Mouse (Mus musculus): ENCODE measurements around the gene Ssbp4.

GRCm38 (mm10) chr8:70622220-70622619, 13.5 kb upstream of the Ssbp4 start:
- TF ChIP-seq POLR2A (IDR thresholded peaks at IDR 0.05; ENCODE audit: control insufficient read depth, extremely low read depth, insufficient read depth, low read length, poor library complexity) (no peak), CTCF (IDR thresholded peaks at IDR 0.05; ENCODE audit: borderline replicate concordance, control insufficient read depth, extremely low read depth, insufficient read depth, low read length, poor library complexity) (no peak)
